Mouse (Mus musculus) right cerebral cortex, postnatal 4 days (tissue): ENCODE results near the gene Mrpl33.

Experiments used
- DNase-seq: peaks from one replicate; pipeline ENCODE4 v3.0.0-alpha.2; 2022

Gene Mrpl33

GRCm38 (mm10) chr5:31644272-31644671, 47.5 kb downstream of the Mrpl33 start:
- no peak for DNase-seq

GRCm38 (mm10) chr5:31644847-31645246, 48.1 kb downstream of the Mrpl33 start:
- DNase-seq = no peak

- no peak for DNase-seq
Measured at GRCm38 (mm10) chr5:31645798-31646197, 49.1 kb downstream of the Mrpl33 start.

DNA sequence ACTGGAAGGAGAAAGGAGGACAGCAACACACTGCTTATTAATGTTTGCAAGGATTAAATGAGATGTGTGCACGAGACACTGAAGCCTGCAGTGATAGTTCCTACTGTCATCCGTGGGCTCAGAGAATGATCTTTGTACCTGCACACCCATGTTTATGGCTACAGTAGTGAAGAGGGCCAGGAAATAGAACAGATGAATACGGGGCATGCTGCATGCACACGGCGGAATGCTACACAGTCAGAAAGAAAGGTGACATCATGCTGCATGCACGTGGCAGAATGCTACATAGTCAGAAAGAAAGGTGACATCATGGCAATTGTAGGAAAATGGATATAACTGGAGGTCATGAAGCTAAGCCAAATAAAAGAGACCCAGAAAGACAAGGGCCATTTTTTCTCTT, 49.8 kb downstream of the Mrpl33 start:
- DNase-seq = no peak

GRCm38 (mm10) chr5:31647327-31647726, 50.6 kb downstream of the Mrpl33 start:
- no peak for DNase-seq

GRCm38 (mm10) chr5:31650518-31651288, 54.0 kb downstream of the Mrpl33 start:
- DNase-seq = no peak

DNA sequence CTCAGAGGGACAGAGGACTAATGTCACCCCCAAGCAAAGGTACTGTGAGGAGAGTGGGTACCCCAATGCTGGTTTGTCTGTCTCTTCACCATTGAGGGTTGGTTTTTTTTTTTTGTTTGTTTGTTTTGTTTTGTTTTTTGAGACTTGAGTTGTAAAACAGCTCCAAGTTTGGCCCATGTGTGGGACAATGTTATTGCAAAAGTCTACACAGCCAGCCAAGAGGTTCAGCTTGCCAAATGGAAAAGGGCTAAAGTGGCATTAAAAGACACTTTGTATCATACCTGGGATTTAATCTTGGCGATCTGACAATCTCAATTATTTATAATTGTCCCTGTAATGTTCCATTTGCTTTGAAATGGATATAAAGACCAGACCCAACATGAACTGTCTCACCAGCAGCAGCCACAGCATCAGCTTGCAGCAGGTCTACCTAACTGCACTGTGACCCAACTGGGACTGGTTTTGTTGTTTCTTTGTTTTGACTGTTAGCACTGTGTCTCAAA, 59.0 kb downstream of the Mrpl33 start:
- DNase-seq = no peak

- no peak for DNase-seq
Measured at GRCm38 (mm10) chr5:31666176-31666575, 69.4 kb downstream of the Mrpl33 start.

GRCm38 (mm10) chr5:31668325-31668968, 71.7 kb downstream of the Mrpl33 start:
- DNase-seq = no peak

DNA sequence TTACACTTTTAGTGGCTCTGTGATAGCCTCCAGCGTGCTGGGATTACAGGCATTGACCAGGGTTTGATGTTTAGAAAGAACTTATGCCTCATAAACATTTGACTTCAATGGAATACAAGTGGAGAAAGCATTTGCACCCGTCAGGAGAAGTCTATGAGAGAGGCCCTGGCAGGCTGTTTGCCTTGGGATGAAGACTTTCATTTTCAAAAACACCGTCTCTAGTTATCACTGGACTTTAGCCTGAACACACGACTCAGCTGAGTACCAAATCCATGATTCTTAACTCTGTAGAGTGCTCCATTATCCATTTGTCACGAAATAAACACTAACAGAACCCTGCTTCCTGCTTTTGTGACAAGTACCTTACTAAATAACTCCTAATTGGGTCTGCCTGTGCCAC, 73.2 kb downstream of the Mrpl33 start:
- no peak for DNase-seq

DNA sequence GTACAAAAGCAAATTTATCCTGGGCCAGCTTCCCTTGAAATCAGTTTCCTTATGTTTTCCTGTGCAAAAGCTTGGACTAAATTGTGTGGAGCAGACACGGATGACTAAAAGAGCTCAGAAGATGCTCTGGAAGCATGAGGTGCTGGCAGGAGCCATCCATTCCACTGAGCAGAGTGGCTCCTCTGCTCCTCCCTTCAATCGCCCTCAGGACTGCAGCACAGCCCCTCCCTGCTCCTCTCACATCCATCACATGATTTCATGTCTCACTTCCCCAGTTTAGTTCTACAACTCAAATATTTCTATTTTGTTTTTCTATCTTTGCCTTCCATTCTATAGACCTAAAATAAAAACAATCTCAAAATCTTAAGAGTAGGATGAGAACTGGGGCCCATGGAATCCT, 74.4 kb downstream of the Mrpl33 start:
- DNase-seq = no peak

GRCm38 (mm10) chr5:31673431-31673830, 76.7 kb downstream of the Mrpl33 start:
- no peak for DNase-seq

GRCm38 (mm10) chr5:31678000-31678399, 81.3 kb downstream of the Mrpl33 start:
- DNase-seq = no peak

DNA sequence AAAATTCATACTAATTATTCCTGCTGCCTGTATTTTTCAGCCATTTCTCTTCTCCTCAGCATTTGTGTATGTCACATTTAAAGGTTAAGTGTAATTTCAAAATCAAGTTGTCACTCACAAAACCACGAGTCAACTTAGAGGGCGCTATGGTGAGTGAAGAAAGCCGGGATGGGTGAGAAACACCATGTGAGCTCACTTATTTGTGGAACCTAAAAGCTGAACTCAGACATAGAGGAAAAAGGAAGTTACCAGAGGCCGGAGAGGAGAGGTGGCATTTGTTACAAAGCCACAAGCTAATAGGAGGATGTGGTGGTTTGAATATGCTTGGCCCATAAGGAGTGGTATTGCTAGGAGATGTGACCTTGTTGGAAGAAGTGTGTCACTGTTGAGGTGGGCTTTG, 83.4 kb downstream of the Mrpl33 start:
- no peak for DNase-seq

DNA sequence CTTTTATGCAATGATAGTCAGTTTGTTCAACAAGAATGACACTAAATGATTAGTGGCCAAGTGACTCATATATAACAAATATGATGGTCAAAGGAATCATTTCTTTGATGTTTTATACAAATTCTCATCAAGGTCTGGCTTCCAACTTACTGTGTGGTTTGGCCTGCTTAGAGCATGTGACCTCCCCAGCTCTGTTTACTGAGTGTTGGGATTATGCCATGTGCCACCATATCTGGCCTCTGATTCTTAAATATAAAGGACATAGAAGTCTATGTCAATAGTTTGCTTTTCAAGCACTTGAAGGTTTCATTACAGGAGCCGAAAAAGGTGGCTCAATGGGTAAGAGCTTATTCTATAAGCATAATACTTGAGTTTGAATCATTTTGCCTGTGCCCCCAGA, 85.6 kb downstream of the Mrpl33 start:
- DNase-seq = no peak

DNA sequence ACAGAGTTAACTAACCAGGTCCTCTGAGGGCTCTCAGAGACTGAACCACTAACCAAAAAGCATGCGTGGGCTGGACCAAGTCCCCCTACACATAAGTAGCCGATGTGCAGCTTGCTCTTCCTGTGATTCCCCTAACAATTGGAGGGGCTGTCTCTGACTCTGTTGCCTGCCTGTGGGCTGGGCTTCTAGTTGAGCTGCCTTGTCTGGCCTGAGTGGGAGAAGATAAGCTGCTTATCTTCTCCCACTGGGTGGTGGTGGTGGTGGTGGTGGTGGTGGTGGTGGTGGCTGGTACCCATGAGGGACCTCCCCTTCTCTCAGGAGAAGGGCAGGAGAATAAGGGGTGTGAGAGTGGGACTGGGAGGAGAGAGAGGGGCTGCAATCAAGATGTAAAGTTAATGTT, 89.3 kb downstream of the Mrpl33 start:
- no peak for DNase-seq

GRCm38 (mm10) chr5:31687972-31688371, 91.2 kb downstream of the Mrpl33 start:
- DNase-seq = no peak

- no peak for DNase-seq
Measured at GRCm38 (mm10) chr5:31693191-31693590, 96.5 kb downstream of the Mrpl33 start.

DNA sequence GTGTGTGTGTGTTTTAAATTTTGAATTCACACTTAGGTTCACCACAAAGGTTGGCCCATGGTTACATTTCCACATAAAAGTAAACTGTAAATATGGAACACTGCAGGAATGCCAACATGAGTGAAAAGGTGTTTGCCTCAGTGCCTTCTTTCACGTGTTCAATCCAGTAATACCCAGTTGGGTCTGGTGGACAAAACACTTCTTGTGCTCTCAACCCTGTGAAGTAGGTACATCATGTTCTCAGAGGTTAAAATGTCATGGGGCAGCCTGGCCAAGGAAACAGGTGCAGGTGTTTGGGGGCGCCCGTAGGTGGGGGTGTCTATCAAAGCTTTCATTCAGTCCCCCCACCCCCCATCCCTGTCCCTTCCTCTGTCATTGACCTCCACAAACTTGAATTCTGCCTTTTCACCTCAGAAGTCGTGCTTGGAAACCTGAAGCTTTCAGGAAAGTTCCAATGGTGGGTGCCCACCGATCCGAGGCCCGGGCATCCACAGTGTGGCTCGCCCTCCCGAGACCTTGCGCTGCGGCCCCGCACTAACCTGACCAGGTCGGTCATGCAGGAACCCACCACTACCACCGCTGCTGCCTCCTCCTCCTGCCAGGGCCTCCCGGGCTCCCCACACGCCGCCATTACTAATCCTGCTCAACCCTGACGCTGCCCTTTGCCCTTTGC, 100.4 kb downstream of the Mrpl33 start, which contains the start of gene Rbks:
Gene Rbks, minus strand, starts transcription at position 657 of the 673 bp plus-strand sequence.
- DNase-seq = no peak

GRCm38 (mm10) chr5:31697644-31698296, 101.0 kb downstream of the Mrpl33 start, which contains the start of gene Babam2:
Babam2 (plus strand) TSS chr5:31697684.
- DNase-seq = peak; percentile 91

DNA sequence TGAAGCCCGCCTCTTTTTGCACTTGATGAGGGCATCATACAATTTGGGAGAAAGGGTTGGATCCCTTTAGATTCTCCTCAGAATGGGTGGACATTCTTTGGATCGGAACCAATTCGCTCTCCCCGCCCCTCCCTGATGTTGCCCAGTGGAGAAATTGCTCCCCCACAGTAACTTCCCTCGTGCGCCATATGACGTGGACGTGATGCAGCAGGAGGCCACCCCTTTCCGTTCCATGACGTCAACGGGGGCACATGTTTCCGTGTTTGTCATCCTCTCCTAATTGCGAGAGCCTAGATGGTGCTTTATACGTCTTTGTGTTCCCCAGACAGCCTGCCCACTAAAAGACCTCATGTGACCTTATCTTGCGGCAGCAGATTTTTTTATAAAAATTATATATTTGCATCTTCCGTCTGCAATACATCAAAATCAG, 101.6 kb downstream of the Mrpl33 start:
- DNase-seq = peak; percentile 75

DNA sequence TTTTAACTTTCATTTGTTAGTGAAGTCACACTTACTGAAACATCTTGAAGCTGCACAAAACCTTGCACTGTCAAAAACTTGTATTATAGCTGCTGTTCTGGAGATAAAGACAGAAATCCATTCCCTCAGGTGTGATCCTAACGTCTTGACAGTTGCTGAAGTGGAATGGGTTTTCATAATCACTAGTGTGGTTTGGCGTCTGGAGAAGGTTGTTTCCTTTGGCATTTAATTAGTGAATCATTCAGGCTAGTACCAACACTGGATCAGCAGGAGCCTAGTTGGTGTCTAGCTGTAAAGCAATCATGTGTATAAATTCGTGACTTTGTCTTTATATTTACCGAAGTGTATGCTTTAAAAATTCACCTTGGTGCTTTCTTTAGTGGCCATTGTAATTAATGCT, 102.2 kb downstream of the Mrpl33 start:
- DNase-seq = no peak

DNA sequence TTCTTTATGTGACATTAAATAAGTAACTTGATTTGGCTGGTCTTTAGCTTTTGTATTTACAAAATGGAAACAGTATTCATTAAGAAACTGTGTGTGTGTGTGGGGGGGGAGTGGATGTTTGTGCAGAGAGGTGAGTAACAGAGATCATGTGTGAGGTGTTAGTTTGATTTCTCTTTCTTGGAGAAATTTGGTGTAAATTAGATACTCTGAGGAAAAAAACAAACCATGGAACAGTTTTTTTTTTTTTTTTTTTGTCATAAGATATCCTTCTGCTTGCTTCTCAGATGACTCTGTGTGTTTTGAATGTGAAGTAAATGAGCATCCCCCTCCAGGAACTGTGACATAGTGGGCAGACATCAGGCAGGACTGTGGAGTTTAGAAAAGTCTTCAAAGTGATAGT, 102.7 kb downstream of the Mrpl33 start:
- no peak for DNase-seq
